Mouse (Mus musculus): Measurements from ENCODE around the gene Olfr406. TPM values are rescaled to one million over a fixed set of nuclear protein-coding genes. Genes with fewer than 3 reads are reported as not detected.

The Olfr406 gene
- total RNA-seq (2012; rRNA removed), result not detected in 2 replicates
- polyA plus RNA-seq (2012; ENCODE audit: insufficient read depth in 1 of 2, insufficient read length in 2 of 2, low read depth in 1 of 2, low replicate concordance in 2 of 2, missing spikeins in 1 of 2), result not detected

GRCm38 (mm10) chr11:74259508-74259907 lies at the start of gene Olfr406:
Olfr406 (plus strand) TSS chr11:74259808.
- H3K4me3 ChIP-seq (ENCODE audit: control insufficient read depth in 1 of 2, insufficient read depth in 1 of 2, low read depth in 2 of 2, low read length in 2 of 2), result no peak within 1 kb of the TSS
- no peak for DNase-seq (ENCODE audit: low read depth, low spot score)
- TF ChIP-seq MAX (IDR thresholded peaks at IDR 0.05; ENCODE audit: low read length) (no peak), POLR2A (IDR thresholded peaks at IDR 0.05; ENCODE audit: control insufficient read depth in 1 of 2, insufficient read depth in 1 of 2, low read depth in 1 of 2, low read length in 2 of 2, poor library complexity in 1 of 2) (no peak), NRF1 (IDR thresholded peaks at IDR 0.05; ENCODE audit: insufficient read depth, low read depth, low read length, poor library complexity, severe bottlenecking) (no peak), ZC3H11A (IDR thresholded peaks at IDR 0.05; ENCODE audit: low read depth, low read length) (no peak), MYC (IDR thresholded peaks at IDR 0.05; ENCODE audit: low read depth, low read length) (no peak), MYB (IDR thresholded peaks at IDR 0.05; ENCODE audit: low read depth, low read length) (no peak), CHD1 (IDR thresholded peaks at IDR 0.05; ENCODE audit: low read depth, low read length) (no peak), ZNF384 (IDR thresholded peaks at IDR 0.05; ENCODE audit: low read depth, low read length) (no peak), TBP (IDR thresholded peaks at IDR 0.05; ENCODE audit: low read depth, low read length) (no peak)
- H3K4me1 ChIP-seq (ENCODE audit: control insufficient read depth in 1 of 2, insufficient read depth in 2 of 2, low read length in 2 of 2), result no peaks in the 10 kb centered on the region
- no peaks in the 10 kb centered on the region for H3K79me2 ChIP-seq (ENCODE audit: control insufficient read depth, insufficient read depth, low read length, poor library complexity)
- no peaks in the 10 kb centered on the region for H3K9me3 ChIP-seq (replicated peaks; ENCODE audit: insufficient read depth, low read length)
- H3K27me3 ChIP-seq (ENCODE audit: control insufficient read depth in 1 of 2, insufficient read depth in 2 of 2, low read length in 2 of 2), result no peaks in the 10 kb centered on the region
- H3K36me3 ChIP-seq (ENCODE audit: control insufficient read depth in 1 of 2, insufficient read depth in 2 of 2, low read length in 2 of 2), result no peaks in the 10 kb centered on the region
- no peak within 1 kb of the TSS for H3K27ac ChIP-seq (ENCODE audit: control insufficient read depth, low read depth, low read length)
- no peak within 1 kb of the TSS for H3K9ac ChIP-seq (ENCODE audit: control insufficient read depth, low read depth, low read length, poor library complexity, severe bottlenecking)

GRCm38 (mm10) chr11:74211279-74211678 lies 48.3 kb upstream of the Olfr406 start, which contains the start of gene Olfr43:
Olfr43 (minus strand) TSS chr11:74211379.
- no peak within 1 kb of the TSS for H3K9ac ChIP-seq (ENCODE audit: control insufficient read depth, low read depth, low read length, poor library complexity, severe bottlenecking)
- no peak for DNase-seq (ENCODE audit: low read depth, low spot score)
- no peaks in the 10 kb centered on the region for H3K36me3 ChIP-seq (ENCODE audit: control insufficient read depth in 1 of 2, insufficient read depth in 2 of 2, low read length in 2 of 2)
- TF ChIP-seq ZNF384 (IDR thresholded peaks at IDR 0.05; ENCODE audit: low read depth, low read length) (no peak), UBTF (IDR thresholded peaks at IDR 0.05; ENCODE audit: borderline replicate concordance, insufficient read depth, low read depth, low read length) (no peak), EP300 (IDR thresholded peaks at IDR 0.05; ENCODE audit: low read depth in 1 of 2, low read length in 2 of 2) (no peak), SMC3 (IDR thresholded peaks at IDR 0.05; ENCODE audit: low read depth, low read length) (no peak), ETS1 (IDR thresholded peaks at IDR 0.05; ENCODE audit: low read depth, low read length) (no peak)
- no peaks in the 10 kb centered on the region for H3K4me1 ChIP-seq (ENCODE audit: control insufficient read depth in 1 of 2, insufficient read depth in 2 of 2, low read length in 2 of 2)
- H3K9me3 ChIP-seq (replicated peaks; ENCODE audit: insufficient read depth, low read length), result no peaks in the 10 kb centered on the region
- H3K4me3 ChIP-seq (ENCODE audit: control insufficient read depth in 1 of 2, insufficient read depth in 1 of 2, low read depth in 2 of 2, low read length in 2 of 2), result no peak within 1 kb of the TSS
- no peak within 1 kb of the TSS for H3K27ac ChIP-seq (ENCODE audit: control insufficient read depth, low read depth, low read length)
- no peaks in the 10 kb centered on the region for H3K79me2 ChIP-seq (ENCODE audit: control insufficient read depth, insufficient read depth, low read length, poor library complexity)
- no peaks in the 10 kb centered on the region for H3K27me3 ChIP-seq (ENCODE audit: control insufficient read depth in 1 of 2, insufficient read depth in 2 of 2, low read length in 2 of 2)

GRCm38 (mm10) chr11:74241201-74241600 lies 18.4 kb upstream of the Olfr406 start:
- no peaks in the 10 kb centered on the region for H3K9me3 ChIP-seq (replicated peaks; ENCODE audit: insufficient read depth, low read length)
- H3K27me3 ChIP-seq (ENCODE audit: control insufficient read depth in 1 of 2, insufficient read depth in 2 of 2, low read length in 2 of 2), result no peaks in the 10 kb centered on the region; a peak in 1 of 4 replicates
- H3K4me1 ChIP-seq (ENCODE audit: control insufficient read depth in 1 of 2, insufficient read depth in 2 of 2, low read length in 2 of 2), result no peaks in the 10 kb centered on the region
- H3K27ac ChIP-seq (ENCODE audit: control insufficient read depth, low read depth, low read length), result no peak overlapping the region
- H3K4me3 ChIP-seq (ENCODE audit: control insufficient read depth in 1 of 2, insufficient read depth in 1 of 2, low read depth in 2 of 2, low read length in 2 of 2), result no peak overlapping the region
- H3K79me2 ChIP-seq (ENCODE audit: control insufficient read depth, insufficient read depth, low read length, poor library complexity), result no peaks in the 10 kb centered on the region
- TF ChIP-seq RAD21 (IDR thresholded peaks at IDR 0.05; ENCODE audit: low read depth, low read length), result no peak
- no peak for TF ChIP-seq RCOR1 (IDR thresholded peaks at IDR 0.05; ENCODE audit: low read depth, low read length)
- TF ChIP-seq NELFE (IDR thresholded peaks at IDR 0.05; ENCODE audit: low read depth, low read length), result no peak
- no peak for TF ChIP-seq MAZ (IDR thresholded peaks at IDR 0.05; ENCODE audit: low read depth, low read length)
- TF ChIP-seq CTCF (IDR thresholded peaks at IDR 0.05 in 2 of 3, conservative IDR thresholded peaks at IDR 0.05 in 1 of 3; ENCODE audit: control insufficient read depth in 1 of 3, insufficient read depth in 1 of 3, low read depth in 2 of 3, low read length in 3 of 3, poor library complexity in 1 of 3, severe bottlenecking in 1 of 3), result no peak
- no peak for TF ChIP-seq SMC3 (IDR thresholded peaks at IDR 0.05; ENCODE audit: low read depth, low read length)
- no peak for TF ChIP-seq ZMIZ1 (IDR thresholded peaks at IDR 0.05; ENCODE audit: low read depth, low read length)
- no peak for TF ChIP-seq GATA1 (IDR thresholded peaks at IDR 0.05; ENCODE audit: low read depth, low read length)
- TF ChIP-seq E2F4 (IDR thresholded peaks at IDR 0.05; ENCODE audit: borderline replicate concordance, low read depth, low read length), result no peak
- TF ChIP-seq USF1 (IDR thresholded peaks at IDR 0.05; ENCODE audit: low read depth, low read length), result no peak
- no peak for TF ChIP-seq GABPA (IDR thresholded peaks at IDR 0.05; ENCODE audit: low read depth, low read length)
- no peak for TF ChIP-seq MEF2A (IDR thresholded peaks at IDR 0.05; ENCODE audit: extremely low read depth, insufficient replicate concordance, low read depth, low read length, poor library complexity, severe bottlenecking)
- TF ChIP-seq POLR2AphosphoS5 (IDR thresholded peaks at IDR 0.05; ENCODE audit: borderline replicate concordance, low read depth, low read length), result no peak
- no peak for TF ChIP-seq ZNF384 (IDR thresholded peaks at IDR 0.05; ENCODE audit: low read depth, low read length)
- no peak for DNase-seq (ENCODE audit: low read depth, low spot score)
- no peak overlapping the region for H3K9ac ChIP-seq (ENCODE audit: control insufficient read depth, low read depth, low read length, poor library complexity, severe bottlenecking)
- no peaks in the 10 kb centered on the region for H3K36me3 ChIP-seq (ENCODE audit: control insufficient read depth in 1 of 2, insufficient read depth in 2 of 2, low read length in 2 of 2)
